8 mouse cellular contexts compared by ENCODE assay signal in genomic region chr6:121045345-121046080, GRCm38 (mm10).
DNase-seq lines count a peak whose midpoint lies in the region; ATAC-seq lines count a peak whose summit lies in the region.

No protein-coding gene starts in this region.

- 0 out of 2 replicates have a peak, but pooled peaks have one; percentile 32 for ATAC-seq in kidney, embryonic 14.5 days (ENCODE audit: low FRiP score, low TSS enrichment)

- H3K27ac ChIP-seq in kidney, embryonic 14.5 days (ENCODE audit: low read depth, low read length), result no peak overlapping the region

- H3K4me1 ChIP-seq in kidney, embryonic 14.5 days (ENCODE audit: control insufficient read depth, insufficient read depth, low read length), result peaks cover 30% of the 10 kb centered on the region

- no peak for DNase-seq in kidney, adult 9 months
- DNase-seq in cerebellum, adult 11 months, result peak; percentile 64
- peak; percentile 81 to 88 for DNase-seq in cerebellum, postnatal 25 days
- DNase-seq in kidney, postnatal 4 days, result peak; percentile 43 to 59
- no peak for DNase-seq in gastrocnemius, postnatal 25 days
- no peak for DNase-seq in thymus, postnatal 10 days (ENCODE audit: low spot score in 2 of 2)
- no peak for DNase-seq in yolk sac, embryonic 10.5 days (ENCODE audit: low spot score)

- no peak overlapping the region for H3K9ac ChIP-seq in kidney, embryonic 14.5 days (ENCODE audit: low read depth, low read length)

- no peaks in the 10 kb centered on the region for H3K9me3 ChIP-seq in kidney, embryonic 14.5 days (ENCODE audit: control insufficient read depth, low read length)

- H3K27me3 ChIP-seq in kidney, embryonic 14.5 days (ENCODE audit: control insufficient read depth, insufficient read depth, low read length), result no peaks in the 10 kb centered on the region

- H3K4me3 ChIP-seq in kidney, embryonic 14.5 days (ENCODE audit: low read length), result no peak overlapping the region

- peaks cover 14% of the 10 kb centered on the region; the same call in 1 of the 2 replicates for H3K36me3 ChIP-seq in kidney, embryonic 14.5 days (ENCODE audit: control insufficient read depth, insufficient read depth, low read length)

- H3K4me2 ChIP-seq in kidney, embryonic 14.5 days (replicated peaks; ENCODE audit: low read depth, low read length), result no peak overlapping the region; the same call in 1 of the 2 replicates

- 22% methylated on average over 20 of the region's 20 CpGs for WGBS in kidney, embryonic 14.5 days

Comparison
In these comparisons a context has a peak if more than half of its experiments do, and no peak if none do; other contexts are left out.
1. DNase-seq: peak in cerebellum, adult 11 months (single experiment), cerebellum, postnatal 25 days (2 of 2) and kidney, postnatal 4 days (2 of 2); none in kidney, adult 9 months (single experiment), gastrocnemius, postnatal 25 days (single experiment), thymus, postnatal 10 days (0 of 2) and yolk sac, embryonic 10.5 days (single experiment).